ENCODE assay signal across 19 mouse cellular contexts in the genomic region with DNA sequence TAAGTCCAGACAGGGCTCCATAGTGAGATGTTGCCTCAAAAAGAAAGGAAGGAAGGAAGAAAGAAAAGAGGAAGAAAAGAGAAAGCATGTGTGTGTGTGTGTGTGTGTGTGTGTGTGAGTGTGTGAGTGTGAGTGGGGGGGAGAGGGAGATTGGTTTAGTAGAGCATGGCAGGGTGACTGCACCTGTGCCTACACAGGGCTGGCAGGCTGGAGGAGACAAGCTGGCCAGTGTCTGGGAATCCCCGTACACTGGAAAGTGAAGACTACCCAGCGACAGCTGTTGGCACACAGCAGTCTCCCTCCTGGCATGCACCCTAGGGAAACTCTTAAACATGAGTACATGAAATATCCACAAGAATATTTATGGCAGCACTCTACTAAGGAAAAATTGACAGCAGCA. TPM values are rescaled to one million over a fixed set of nuclear protein-coding genes. Genes with fewer than 3 reads are reported as not detected.
"Had no signal": no experiment of that assay in that cellular context is flagged by ENCODE, and none has a peak within 500 bp of the region (broad histone marks: within the 10 kb centered on the region; RNA-seq: fewer than 3 reads in every experiment).

No protein-coding gene starts in this region.

- H3K36me3 ChIP-seq: neural tube, embryonic 15.5 days; stomach, embryonic 15.5 days had no signal

- H3K27ac ChIP-seq: midbrain, embryonic 10.5 days; midbrain, embryonic 12.5 days; neural tube, embryonic 13.5 days; neural tube, embryonic 15.5 days; stomach, embryonic 15.5 days; stomach, postnatal 0 days had no signal

- H3K4me3 ChIP-seq: midbrain, embryonic 10.5 days; midbrain, embryonic 12.5 days; myocyte; neural tube, embryonic 13.5 days; neural tube, embryonic 15.5 days; stomach, embryonic 15.5 days had no signal

- H3K4me1 ChIP-seq: midbrain, embryonic 10.5 days; midbrain, embryonic 12.5 days; neural tube, embryonic 13.5 days; neural tube, embryonic 15.5 days; stomach, embryonic 15.5 days had no signal

- H3K9me3 ChIP-seq: midbrain, embryonic 10.5 days; midbrain, embryonic 12.5 days; neural tube, embryonic 13.5 days; neural tube, embryonic 15.5 days; stomach, embryonic 15.5 days had no signal

- H3K4me2 ChIP-seq: lung, embryonic 14.5 days; midbrain, embryonic 12.5 days; neural tube, embryonic 13.5 days; neural tube, embryonic 15.5 days; stomach, embryonic 15.5 days had no signal

- H3K27me3 ChIP-seq: stomach, embryonic 15.5 days had no signal

- DNase-seq: lung, adult 18-20 months; lung, embryonic 14.5 days; lung, postnatal 10 days; lung, postnatal 4 days; midbrain, embryonic 14.5 days; retina, postnatal 1 day; right cerebral cortex, adult 18-20 months; right cerebral cortex, postnatal 14 days; spleen, adult 18-20 months; thymus, adult 2 months; thymus, postnatal 25 days; thymus, postnatal 4 days had no signal

- H3K9ac ChIP-seq: lung, embryonic 14.5 days; midbrain, embryonic 12.5 days; neural tube, embryonic 13.5 days; neural tube, embryonic 15.5 days; stomach, embryonic 15.5 days had no signal

RNA-seq across cellular contexts. Expression of gene Tlr13, which starts 20.2 kb away (rescaled TPM):
- polyA plus RNA-seq: myocyte had no signal
